Comparison of ENCODE assay signal across 24 mouse cellular contexts in the genomic region with DNA sequence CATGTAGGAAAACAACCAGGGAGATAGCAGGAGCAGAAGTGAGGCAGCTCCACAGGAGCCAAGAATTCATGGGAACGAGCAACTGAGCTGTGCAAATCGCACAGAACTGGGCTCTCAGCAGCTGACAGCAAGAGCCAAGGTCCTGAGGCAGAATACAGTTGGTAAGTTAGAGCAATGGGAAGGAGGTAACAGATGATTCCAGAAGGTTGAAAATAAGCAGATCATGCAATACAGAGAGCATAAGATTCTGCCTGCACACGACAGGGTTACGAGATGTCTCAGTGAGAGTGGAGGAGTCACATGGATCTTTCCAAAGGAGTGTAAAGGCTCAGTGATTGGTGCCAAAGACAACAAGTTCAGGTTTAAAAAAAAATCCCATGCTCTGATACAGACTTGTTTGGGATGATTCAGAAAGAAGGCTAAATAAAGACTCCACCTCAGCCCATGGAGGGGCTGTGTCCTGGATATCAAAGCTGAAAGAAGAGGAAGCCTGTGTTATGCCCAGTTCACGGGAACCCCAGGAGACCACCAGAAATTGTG. TPM values are rescaled to one million over a fixed set of nuclear protein-coding genes. Genes with fewer than 3 reads are reported as not detected.
"Had no signal": no experiment of that assay in that cellular context is flagged by ENCODE, and none has a peak within 500 bp of the region (broad histone marks: within the 10 kb centered on the region; RNA-seq: fewer than 3 reads in every experiment).

No protein-coding gene starts in this region.

- H3K27ac ChIP-seq: kidney, embryonic 15.5 days; limb, embryonic 12.5 days; liver, embryonic 13.5 days; lung, embryonic 15.5 days; macrophage; midbrain, embryonic 15.5 days; neural tube, embryonic 12.5 days had no signal

- H3K36me3 ChIP-seq: kidney, embryonic 15.5 days; limb, embryonic 12.5 days; liver, embryonic 13.5 days; lung, embryonic 15.5 days; midbrain, embryonic 15.5 days; neural tube, embryonic 12.5 days had no signal

- DNase-seq: kidney, postnatal 36 days; layer of hippocampus, adult 9-11 months; layer of hippocampus, postnatal 36 days; liver; liver, embryonic 13.5 days; liver, postnatal 0 days; lung, postnatal 14 days; right cerebral cortex, postnatal 4 days; spleen, adult 18-20 months; thymus, adult 18-20 months; thymus, postnatal 14 days had no signal

- H3K27me3 ChIP-seq: kidney, embryonic 15.5 days; limb, embryonic 12.5 days; liver, embryonic 13.5 days; lung, embryonic 15.5 days; midbrain, embryonic 15.5 days; neural tube, embryonic 12.5 days had no signal

- H3K9me3 ChIP-seq: kidney, embryonic 15.5 days; limb, embryonic 12.5 days; liver, embryonic 13.5 days; lung, embryonic 15.5 days; megakaryocyte, embryonic 14.5 days; midbrain, embryonic 15.5 days; neural tube, embryonic 12.5 days had no signal

- H3K4me2 ChIP-seq: kidney, embryonic 15.5 days; limb, embryonic 12.5 days; liver, embryonic 13.5 days; lung, embryonic 15.5 days; midbrain, embryonic 11.5 days; midbrain, embryonic 15.5 days; neural tube, embryonic 12.5 days had no signal

- H3K9ac ChIP-seq: kidney, embryonic 15.5 days; limb, embryonic 12.5 days; liver, embryonic 13.5 days; liver, postnatal 0 days; lung, embryonic 15.5 days; midbrain, embryonic 15.5 days; neural tube, embryonic 12.5 days had no signal

- H3K4me1 ChIP-seq: kidney, embryonic 15.5 days; limb, embryonic 12.5 days; liver, embryonic 13.5 days; lung, embryonic 15.5 days; midbrain, embryonic 15.5 days; neural tube, embryonic 12.5 days had no signal

- H3K4me3 ChIP-seq: kidney, embryonic 15.5 days; limb, embryonic 12.5 days; liver, embryonic 13.5 days; lung, embryonic 15.5 days; megakaryocyte, embryonic 14.5 days; midbrain, embryonic 15.5 days; neural tube, embryonic 12.5 days had no signal

- ATAC-seq: liver, postnatal 0 days; midbrain, embryonic 15.5 days had no signal

RNA-seq across cellular contexts. Expression of gene Serpina3b, which starts 2.7 kb away (rescaled TPM):
- total RNA-seq: layer of hippocampus, adult 18-20 months; layer of hippocampus, postnatal 36 days; left cerebral cortex, postnatal 36 days; monocyte, adult 5-6 weeks; neutrophil, adult 5-6 weeks had no signal
- polyA plus RNA-seq: limb, embryonic 12.5 days; lung, embryonic 15.5 days; midbrain, embryonic 11.5 days; midbrain, embryonic 15.5 days; neural tube, embryonic 12.5 days had no signal

RNA-seq across cellular contexts. Expression of gene Serpina3a, which starts 12.6 kb away (rescaled TPM):
- total RNA-seq: layer of hippocampus, adult 18-20 months; layer of hippocampus, postnatal 36 days; left cerebral cortex, postnatal 36 days; monocyte, adult 5-6 weeks; neutrophil, adult 5-6 weeks had no signal
- polyA plus RNA-seq: kidney, embryonic 15.5 days; limb, embryonic 12.5 days; liver, embryonic 13.5 days; liver, postnatal 0 days; lung, embryonic 15.5 days; macrophage; midbrain, embryonic 11.5 days; midbrain, embryonic 15.5 days; neural tube, embryonic 12.5 days; stomach, embryonic 14.5 days had no signal

RNA-seq across cellular contexts. Expression of gene Serpina5, which starts 24.2 kb away (rescaled TPM):
- total RNA-seq: layer of hippocampus, adult 18-20 months; layer of hippocampus, postnatal 36 days; left cerebral cortex, postnatal 36 days; monocyte, adult 5-6 weeks; neutrophil, adult 5-6 weeks had no signal
- polyA plus RNA-seq: kidney, embryonic 15.5 days; limb, embryonic 12.5 days; macrophage; midbrain, embryonic 11.5 days; midbrain, embryonic 15.5 days; neural tube, embryonic 12.5 days; stomach, embryonic 14.5 days had no signal

RNA-seq across cellular contexts. Expression of gene Serpina3c, which starts 28.6 kb away (rescaled TPM):
- total RNA-seq: left cerebral cortex, postnatal 36 days; monocyte, adult 5-6 weeks; neutrophil, adult 5-6 weeks had no signal
- polyA plus RNA-seq: kidney, embryonic 15.5 days; limb, embryonic 12.5 days; liver, embryonic 13.5 days; macrophage; midbrain, embryonic 11.5 days; midbrain, embryonic 15.5 days; neural tube, embryonic 12.5 days; stomach, embryonic 14.5 days had no signal
